Mouse (Mus musculus) MEL (cell line): ENCODE measurements around the gene Btbd17. TPM values are rescaled to one million over a fixed set of nuclear protein-coding genes. Genes with fewer than 3 reads are reported as not detected.
A peak's percentile ranks its signal among the peaks of the same experiment; 100 is the strongest.

Experiments used
- DNase-seq: peaks from one replicate; pipeline ENCODE4 v3.0.0; 2011; ENCODE audit warnings: low read depth, low spot score
- H3K27ac ChIP-seq: 2 replicates; pipeline ENCODE4 v1.5.1; 2012; ENCODE audit warnings: low read depth, mild to moderate bottlenecking, control low read depth, low read length, moderate library complexity; ENCODE audit not compliant: control insufficient read depth
- H3K27me3 ChIP-seq, 2 experiments: fragments of 150-350 bp in 1 of 2; sonication (generic) in 1 of 2; 2 replicates each; pipeline ENCODE4 v1.6.1; 2012; ENCODE audit warnings: low read length in 2 of 2, mild to moderate bottlenecking in 2 of 2, improper control_type of control experiment in 1 of 2, moderate library complexity in 1 of 2; ENCODE audit not compliant: insufficient read depth in 2 of 2, control insufficient read depth in 1 of 2
- H3K36me3 ChIP-seq, 2 experiments: 2 replicates each; pipeline ENCODE4 v1.6.1; 2012 to 2014; ENCODE audit warnings: low read length in 2 of 2, improper control_type of control experiment in 1 of 2, inconsistent platforms in 1 of 2, mild to moderate bottlenecking in 1 of 2; ENCODE audit not compliant: insufficient read depth in 2 of 2, control insufficient read depth in 1 of 2
- H3K4me1 ChIP-seq, 2 experiments: fragments of 150-350 bp in 1 of 2; sonication (generic) in 1 of 2; 2 replicates each; pipeline ENCODE4 v1.6.1; 2012; ENCODE audit warnings: low read length in 2 of 2, improper control_type of control experiment in 1 of 2, mild to moderate bottlenecking in 1 of 2; ENCODE audit not compliant: insufficient read depth in 2 of 2, control insufficient read depth in 1 of 2
- H3K4me3 ChIP-seq, 2 experiments: fragments of 150-350 bp in 1 of 2; sonication (generic) in 1 of 2; 2 replicates each; pipeline ENCODE4 v1.5.1; 2012; ENCODE audit warnings: low read depth in 2 of 2, low read length in 2 of 2, mild to moderate bottlenecking in 2 of 2, moderate library complexity in 2 of 2, control low read depth in 1 of 2, improper control_type of control experiment in 1 of 2; ENCODE audit not compliant: control insufficient read depth in 1 of 2, insufficient read depth in 1 of 2
- H3K79me2 ChIP-seq: 2 replicates; pipeline ENCODE4 v1.6.1; 2012; ENCODE audit warnings: mild to moderate bottlenecking, low read length, moderate library complexity; ENCODE audit not compliant: control insufficient read depth, poor library complexity, insufficient read depth
- H3K9ac ChIP-seq: 2 replicates; pipeline ENCODE4 v1.6.1; 2012; ENCODE audit warnings: low read depth, mild to moderate bottlenecking, control low read depth, low read length, moderate library complexity; ENCODE audit not compliant: control insufficient read depth, poor library complexity, severe bottlenecking
- H3K9me3 ChIP-seq: fragments of 150-350 bp; sonication (generic); replicated peaks from 2 replicates; pipeline ENCODE4 v1.6.1; 2012; ENCODE audit warnings: mild to moderate bottlenecking, low read length, improper control_type of control experiment, moderate library complexity; ENCODE audit not compliant: insufficient read depth
- BHLHE40 ChIP-seq: IDR thresholded peaks from 2 replicates; pipeline ENCODE4 v1.6.1; 2012; ENCODE audit warnings: low read depth, mild to moderate bottlenecking, inconsistent platforms, low read length, improper control_type of control experiment, borderline replicate concordance
- CTCF ChIP-seq, 3 experiments: IDR thresholded peaks in 2 of 3; conservative IDR thresholded peaks in 1 of 3; 2 replicates each; pipeline ENCODE4 v1.5.1; 2011 to 2012; ENCODE audit warnings: low read length in 3 of 3, low read depth in 2 of 3, mild to moderate bottlenecking in 2 of 3, improper control_type of control experiment in 1 of 3, inconsistent platforms in 1 of 3, mixed read lengths in 1 of 3, moderate library complexity in 1 of 3; ENCODE audit not compliant: control insufficient read depth in 1 of 3, insufficient read depth in 1 of 3, poor library complexity in 1 of 3, severe bottlenecking in 1 of 3
- ELF1 ChIP-seq: IDR thresholded peaks from 2 replicates; pipeline ENCODE4 v1.6.1; 2014; ENCODE audit warnings: low read depth, mild to moderate bottlenecking, inconsistent platforms, low read length, improper control_type of control experiment, moderate library complexity
- EP300 ChIP-seq, 2 experiments: IDR thresholded peaks; 2 replicates each; pipeline ENCODE4 v1.6.1; 2011; ENCODE audit warnings: improper control_type of control experiment in 2 of 2, low read length in 2 of 2, low read depth in 1 of 2, mild to moderate bottlenecking in 1 of 2
- ETS1 ChIP-seq: IDR thresholded peaks from 2 replicates; pipeline ENCODE4 v1.6.1; 2012; ENCODE audit warnings: low read depth, mild to moderate bottlenecking, inconsistent platforms, low read length, improper control_type of control experiment, moderate library complexity
- GABPA ChIP-seq: IDR thresholded peaks from 2 replicates; pipeline ENCODE4 v1.6.1; 2012; ENCODE audit warnings: low read depth, mild to moderate bottlenecking, inconsistent platforms, low read length, improper control_type of control experiment, moderate library complexity
- GATA1 ChIP-seq: IDR thresholded peaks from 2 replicates; pipeline ENCODE4 v1.6.1; 2011; ENCODE audit warnings: low read depth, low read length, improper control_type of control experiment
- HCFC1 ChIP-seq: IDR thresholded peaks from 2 replicates; pipeline ENCODE4 v1.6.1; 2012; ENCODE audit warnings: low read depth, mild to moderate bottlenecking, inconsistent platforms, low read length, improper control_type of control experiment, moderate library complexity
- JUND ChIP-seq: IDR thresholded peaks from 2 replicates; pipeline ENCODE4 v1.6.1; 2011; ENCODE audit warnings: low read depth, mild to moderate bottlenecking, improper control_type of control experiment, low read length
- KAT2A ChIP-seq: conservative IDR thresholded peaks from 2 replicates; pipeline ENCODE4 v1.6.1; 2012; ENCODE audit warnings: low read depth, low read length, improper control_type of control experiment, inconsistent platforms
- MAZ ChIP-seq: IDR thresholded peaks from 2 replicates; pipeline ENCODE4 v1.6.1; 2012; ENCODE audit warnings: low read depth, mild to moderate bottlenecking, inconsistent platforms, low read length, improper control_type of control experiment
- MEF2A ChIP-seq: IDR thresholded peaks from 2 replicates; pipeline ENCODE4 v1.6.1; 2014; ENCODE audit warnings: low read depth, mild to moderate bottlenecking, inconsistent platforms, low read length, improper control_type of control experiment; ENCODE audit not compliant: poor library complexity, insufficient replicate concordance, severe bottlenecking; ENCODE audit errors: extremely low read depth
- MXI1 ChIP-seq: IDR thresholded peaks from 2 replicates; pipeline ENCODE4 v1.6.1; 2011; ENCODE audit warnings: mild to moderate bottlenecking, low read depth, low read length, improper control_type of control experiment
- MYB ChIP-seq: IDR thresholded peaks from 2 replicates; pipeline ENCODE4 v1.6.1; 2011; ENCODE audit warnings: mild to moderate bottlenecking, low read depth, low read length, improper control_type of control experiment
- NELFE ChIP-seq: IDR thresholded peaks from 2 replicates; pipeline ENCODE4 v1.6.1; 2011; ENCODE audit warnings: low read depth, low read length, improper control_type of control experiment
- POLR2A ChIP-seq, 2 experiments: IDR thresholded peaks; 2 replicates each; pipeline ENCODE4 v1.6.1; 2011 to 2012; ENCODE audit warnings: low read length in 2 of 2, mild to moderate bottlenecking in 2 of 2, control low read depth in 1 of 2, improper control_type of control experiment in 1 of 2, low read depth in 1 of 2, moderate library complexity in 1 of 2; ENCODE audit not compliant: control insufficient read depth in 1 of 2, insufficient read depth in 1 of 2, poor library complexity in 1 of 2
- POLR2AphosphoS2 ChIP-seq: IDR thresholded peaks from 2 replicates; pipeline ENCODE4 v1.6.1; 2011; ENCODE audit warnings: low read length, improper control_type of control experiment
- POLR2AphosphoS5 ChIP-seq: IDR thresholded peaks from 2 replicates; pipeline ENCODE4 v1.6.1; 2012; ENCODE audit warnings: low read depth, borderline replicate concordance, mild to moderate bottlenecking, inconsistent platforms, low read length, moderate library complexity, mixed read lengths
- RAD21 ChIP-seq: IDR thresholded peaks from 2 replicates; pipeline ENCODE4 v1.6.1; 2011; ENCODE audit warnings: mild to moderate bottlenecking, low read depth, low read length, improper control_type of control experiment
- RCOR1 ChIP-seq: IDR thresholded peaks from 2 replicates; pipeline ENCODE4 v1.6.1; 2012; ENCODE audit warnings: low read depth, mild to moderate bottlenecking, inconsistent platforms, low read length, improper control_type of control experiment
- SIN3A ChIP-seq: IDR thresholded peaks from 2 replicates; pipeline ENCODE4 v1.6.1; 2012; ENCODE audit warnings: low read length, improper control_type of control experiment, inconsistent platforms
- SMC3 ChIP-seq: IDR thresholded peaks from 2 replicates; pipeline ENCODE4 v1.6.1; 2011; ENCODE audit warnings: low read depth, low read length, improper control_type of control experiment
- TAL1 ChIP-seq: IDR thresholded peaks from 2 replicates; pipeline ENCODE4 v1.6.1; 2012; ENCODE audit warnings: mild to moderate bottlenecking, inconsistent platforms, low read length, moderate library complexity, mixed read lengths
- TBP ChIP-seq: IDR thresholded peaks from 2 replicates; pipeline ENCODE4 v1.8.0; 2011; ENCODE audit warnings: low read depth, low read length, improper control_type of control experiment
- TCF12 ChIP-seq: IDR thresholded peaks from 2 replicates; pipeline ENCODE4 v1.6.1; 2014; ENCODE audit warnings: low read depth, mild to moderate bottlenecking, inconsistent platforms, low read length, improper control_type of control experiment, moderate library complexity
- UBTF ChIP-seq: IDR thresholded peaks from 2 replicates; pipeline ENCODE4 v1.6.1; 2012; ENCODE audit warnings: low read depth, mild to moderate bottlenecking, inconsistent platforms, low read length, improper control_type of control experiment, moderate library complexity, borderline replicate concordance; ENCODE audit not compliant: insufficient read depth
- USF1 ChIP-seq: IDR thresholded peaks from 2 replicates; pipeline ENCODE4 v1.6.1; 2014; ENCODE audit warnings: low read depth, mild to moderate bottlenecking, inconsistent platforms, low read length, improper control_type of control experiment, moderate library complexity
- USF2 ChIP-seq, 2 experiments: IDR thresholded peaks; 2 replicates each; pipeline ENCODE4 v1.6.1; 2011 to 2012; ENCODE audit warnings: improper control_type of control experiment in 2 of 2, low read length in 2 of 2, borderline replicate concordance in 1 of 2, inconsistent platforms in 1 of 2, low read depth in 1 of 2, mild to moderate bottlenecking in 1 of 2; ENCODE audit not compliant: insufficient read depth in 1 of 2
- ZC3H11A ChIP-seq: IDR thresholded peaks from 2 replicates; pipeline ENCODE4 v1.6.1; 2012; ENCODE audit warnings: low read depth, mild to moderate bottlenecking, inconsistent platforms, low read length, improper control_type of control experiment
- ZKSCAN1 ChIP-seq: IDR thresholded peaks from 2 replicates; pipeline ENCODE4 v1.6.1; 2012; ENCODE audit warnings: low read depth, mild to moderate bottlenecking, inconsistent platforms, low read length, improper control_type of control experiment, moderate library complexity
- ZNF384 ChIP-seq: IDR thresholded peaks from 2 replicates; pipeline ENCODE4 v1.6.1; 2012; ENCODE audit warnings: low read depth, mild to moderate bottlenecking, inconsistent platforms, low read length, improper control_type of control experiment
- polyA plus RNA-seq, 2 experiments: library from polyadenylated mRNA; stranded (reverse) in 1 of 2; unstranded in 1 of 2; fragments of >175 nt in 1 of 2; fragments of >200 nt in 1 of 2; gene quantifications; 2 replicates each; pipeline versions ENCODE4 v1.2.1 to v1.2.4; 2012; ENCODE audit warnings: low replicate concordance in 2 of 2, low read depth in 1 of 2; ENCODE audit not compliant: insufficient read length in 2 of 2, insufficient read depth in 1 of 2, missing spikeins in 1 of 2
- total RNA-seq: library from RNA; depleted of rRNA; stranded (reverse); fragments of 300-350 nt; gene quantifications from 2 replicates; pipeline ENCODE4 v1.2.3, GENCODE M21; 2012

Gene Btbd17
- total and polyA plus RNA-seq, 3 experiments, result not detected

DNA sequence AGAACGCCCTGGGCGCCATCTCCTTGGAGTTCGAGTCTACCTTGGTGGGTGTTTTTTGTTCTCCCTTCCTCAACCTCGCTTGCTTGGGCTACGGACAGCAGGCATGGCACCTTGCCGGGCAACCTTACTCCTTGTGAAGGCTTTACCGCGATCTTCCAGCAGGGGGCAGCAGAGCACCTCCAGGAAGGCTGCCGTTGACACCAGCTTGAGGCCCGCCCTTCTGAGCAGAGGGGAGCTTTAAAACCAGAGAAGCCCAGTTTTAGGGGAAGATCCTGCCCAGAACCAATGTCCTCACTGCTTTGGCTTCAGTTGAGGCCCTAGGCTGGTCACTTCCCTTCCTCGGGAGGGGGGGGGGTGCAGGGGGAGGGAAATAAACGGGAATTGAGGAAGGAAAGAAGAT is 50.6 kb downstream of the Btbd17 start:
- H3K4me1 ChIP-seq, result no peaks in the 10 kb centered on the region
- no peaks in the 10 kb centered on the region for H3K9me3 ChIP-seq
- H3K36me3 ChIP-seq, result no peaks in the 10 kb centered on the region
- peak overlapping the region; percentile 36; the same call in 1 of the 2 replicates for H3K9ac ChIP-seq
- no peak overlapping the region for H3K4me3 ChIP-seq
- H3K79me2 ChIP-seq, result no peaks in the 10 kb centered on the region
- no peaks in the 10 kb centered on the region for H3K27me3 ChIP-seq
- TF ChIP-seq ZKSCAN1 (no peak), POLR2AphosphoS5 (no peak), UBTF (no peak), RAD21 (peak; percentile 75), MEF2A (no peak), NELFE (no peak), MXI1 (no peak), TCF12 (no peak), KAT2A (no peak), SIN3A (no peak), CTCF (IDR thresholded peaks at IDR 0.05 in 2 of 3, conservative IDR thresholded peaks at IDR 0.05 in 1 of 3; ENCODE audit: control insufficient read depth in 1 of 3, insufficient read depth in 1 of 3, low read depth in 2 of 3, low read length in 3 of 3, poor library complexity in 1 of 3, severe bottlenecking in 1 of 3) (peak; percentile 82 to 98 (median 88)), BHLHE40 (no peak), HCFC1 (no peak), POLR2AphosphoS2 (no peak), ZNF384 (no peak), GATA1 (no peak), USF1 (no peak), ELF1 (0 out of 2 replicates have a peak, but pooled peaks have one; percentile 20), TAL1 (no peak), MYB (no peak), RCOR1 (no peak), TBP (no peak), SMC3 (peak; percentile 66), POLR2A (IDR thresholded peaks at IDR 0.05; ENCODE audit: control insufficient read depth in 1 of 2, insufficient read depth in 1 of 2, low read depth in 1 of 2, low read length in 2 of 2, poor library complexity in 1 of 2) (no peak), USF2 (IDR thresholded peaks at IDR 0.05; ENCODE audit: borderline replicate concordance in 1 of 2, insufficient read depth in 1 of 2, low read depth in 1 of 2, low read length in 2 of 2) (no peak), ETS1 (no peak), EP300 (IDR thresholded peaks at IDR 0.05; ENCODE audit: low read depth in 1 of 2, low read length in 2 of 2) (no peak), MAZ (no peak), JUND (no peak), GABPA (no peak), ZC3H11A (peak; percentile 71)
- TF ChIP-seq, all 39 proteins: peak for 5
- no peak overlapping the region for H3K27ac ChIP-seq
- peak; percentile 81 for DNase-seq
